Mouse (Mus musculus): ENCODE measurements around the gene Rbm5.

GRCm38 (mm10) chr9:107718781-107719540, 51.8 kb downstream of the Rbm5 start:
- TF ChIP-seq POLR2A (IDR thresholded peaks at IDR 0.05; ENCODE audit: control insufficient read depth, extremely low read depth, insufficient read depth, low read length, poor library complexity) (no peak), CTCF (IDR thresholded peaks at IDR 0.05; ENCODE audit: borderline replicate concordance, control insufficient read depth, extremely low read depth, insufficient read depth, low read length, poor library complexity) (no peak)
